Mouse (Mus musculus): ENCODE results near the gene Aftph. TPM values are rescaled to one million over a fixed set of nuclear protein-coding genes. Genes with fewer than 3 reads are reported as not detected.
A peak's percentile ranks its signal among the peaks of the same experiment; 100 is the strongest.

Gene Aftph
- polyA plus RNA-seq, 1 experiment from 2014 or later = 44.8 TPM

- H3K27me3 ChIP-seq (ENCODE audit: control insufficient read depth, insufficient read depth, low read length) = no peaks in the 10 kb centered on the region
- no peaks in the 10 kb centered on the region for H3K36me3 ChIP-seq (ENCODE audit: control insufficient read depth, insufficient read depth, low read length)
- H3K9me3 ChIP-seq (ENCODE audit: control insufficient read depth, low read length) = no peaks in the 10 kb centered on the region
- DNase-seq = peak; percentile 75
- peak; percentile 82 for ATAC-seq (ENCODE audit: low FRiP score, low TSS enrichment)
- WGBS = 1% methylated on average over 11 of the region's 11 CpGs
- peak overlapping the region; percentile 68 for H3K27ac ChIP-seq (replicated peaks; ENCODE audit: low read depth, low read length)
- peak overlapping the region; percentile 28; the same call in 1 of the 2 replicates for H3K9ac ChIP-seq (replicated peaks; ENCODE audit: low read length)
- H3K4me1 ChIP-seq (ENCODE audit: control insufficient read depth, insufficient read depth, low read length) = peaks cover 36% of the 10 kb centered on the region
- no peak overlapping the region for H3K4me3 ChIP-seq (replicated peaks; ENCODE audit: low read depth, low read length)
- peak overlapping the region; percentile 40 for H3K4me2 ChIP-seq (ENCODE audit: low read length)
Measured at GRCm38 (mm10) chr11:20639918-20640447, 101.4 kb downstream of the Aftph start.

DNA sequence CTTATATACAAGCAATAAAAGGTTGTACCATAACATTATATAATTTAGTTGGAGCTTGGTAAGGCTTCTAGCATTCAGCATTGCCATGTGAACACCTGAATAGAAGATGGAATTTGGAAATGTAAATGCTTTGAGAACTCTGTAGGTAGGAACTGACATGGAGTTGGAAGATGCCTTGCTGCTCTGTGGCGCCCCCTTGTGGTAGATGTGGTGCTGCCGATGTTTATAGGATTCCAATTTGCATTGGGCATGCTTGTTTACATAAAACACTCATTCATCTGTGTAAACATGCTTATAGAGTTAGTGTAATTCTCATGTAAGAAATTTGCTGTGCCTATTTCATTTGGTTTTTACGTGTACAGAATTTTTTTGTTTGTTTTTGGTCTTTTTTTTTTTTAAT, 102.5 kb downstream of the Aftph start:
- Histone ChIP-seq H3K9me3 (ENCODE audit: control insufficient read depth, low read length) (no peaks in the 10 kb centered on the region), H3K4me2 (ENCODE audit: low read length) (no peak overlapping the region), H3K27ac (replicated peaks; ENCODE audit: low read depth, low read length) (no peak overlapping the region), H3K4me1 (ENCODE audit: control insufficient read depth, insufficient read depth, low read length) (peaks cover 40% of the 10 kb centered on the region), H3K4me3 (replicated peaks; ENCODE audit: low read depth, low read length) (no peak overlapping the region), H3K27me3 (ENCODE audit: control insufficient read depth, insufficient read depth, low read length) (no peaks in the 10 kb centered on the region), H3K36me3 (ENCODE audit: control insufficient read depth, insufficient read depth, low read length) (no peaks in the 10 kb centered on the region), H3K9ac (replicated peaks; ENCODE audit: low read length) (no peak overlapping the region)
- no peak for ATAC-seq (ENCODE audit: low FRiP score, low TSS enrichment)
- 26% methylated on average over 3 of the region's 3 CpGs for WGBS
- DNase-seq = peak; percentile 82

DNA sequence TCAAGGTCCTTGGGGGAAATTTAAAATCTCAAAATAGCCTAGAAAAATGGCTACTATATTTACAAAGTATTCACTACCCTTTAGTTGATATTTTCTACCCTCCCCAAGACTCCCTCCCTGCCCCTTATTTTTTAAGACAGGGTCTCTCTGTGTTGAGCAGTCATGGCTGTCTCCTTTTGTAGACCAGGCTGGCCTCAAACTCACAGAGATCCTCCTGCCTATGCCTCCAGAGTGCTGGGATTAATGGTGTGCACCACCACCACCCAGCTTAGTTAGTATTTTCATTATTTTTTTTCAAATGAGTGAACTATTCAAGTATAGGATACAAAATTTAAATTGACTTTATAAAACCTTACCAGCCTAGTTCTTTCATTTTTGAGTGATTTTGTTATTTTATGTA, 104.3 kb downstream of the Aftph start:
- ATAC-seq (ENCODE audit: low FRiP score, low TSS enrichment) = no peak
- DNase-seq = no peak
- no peak overlapping the region for H3K4me3 ChIP-seq (replicated peaks; ENCODE audit: low read depth, low read length)
- no peak overlapping the region for H3K9ac ChIP-seq (replicated peaks; ENCODE audit: low read length)
- no peaks in the 10 kb centered on the region for H3K36me3 ChIP-seq (ENCODE audit: control insufficient read depth, insufficient read depth, low read length)
- peaks cover 51% of the 10 kb centered on the region for H3K4me1 ChIP-seq (ENCODE audit: control insufficient read depth, insufficient read depth, low read length)
- H3K27me3 ChIP-seq (ENCODE audit: control insufficient read depth, insufficient read depth, low read length) = no peaks in the 10 kb centered on the region
- H3K9me3 ChIP-seq (ENCODE audit: control insufficient read depth, low read length) = no peaks in the 10 kb centered on the region
- H3K4me2 ChIP-seq (ENCODE audit: low read length) = no peak overlapping the region
- no peak overlapping the region for H3K27ac ChIP-seq (replicated peaks; ENCODE audit: low read depth, low read length)

- H3K4me1 ChIP-seq (ENCODE audit: control insufficient read depth, insufficient read depth, low read length) = peaks cover 51% of the 10 kb centered on the region
- ATAC-seq (ENCODE audit: low FRiP score, low TSS enrichment) (no peak), DNase-seq (no peak)
- H3K27ac ChIP-seq (replicated peaks; ENCODE audit: low read depth, low read length) = no peak overlapping the region
- H3K36me3 ChIP-seq (ENCODE audit: control insufficient read depth, insufficient read depth, low read length) = no peaks in the 10 kb centered on the region
- no peaks in the 10 kb centered on the region for H3K9me3 ChIP-seq (ENCODE audit: control insufficient read depth, low read length)
- H3K9ac ChIP-seq (replicated peaks; ENCODE audit: low read length) = no peak overlapping the region; the same call in 1 of the 2 replicates
- WGBS = 60% methylated on average over 4 of the region's 4 CpGs
- no peak overlapping the region for H3K4me3 ChIP-seq (replicated peaks; ENCODE audit: low read depth, low read length)
- H3K27me3 ChIP-seq (ENCODE audit: control insufficient read depth, insufficient read depth, low read length) = no peaks in the 10 kb centered on the region
- no peak overlapping the region for H3K4me2 ChIP-seq (ENCODE audit: low read length)
Measured at GRCm38 (mm10) chr11:20636114-20636513, 105.3 kb downstream of the Aftph start.

GRCm38 (mm10) chr11:20635646-20636045, 105.7 kb downstream of the Aftph start:
- no peaks in the 10 kb centered on the region for H3K9me3 ChIP-seq (ENCODE audit: control insufficient read depth, low read length)
- no peaks in the 10 kb centered on the region for H3K27me3 ChIP-seq (ENCODE audit: control insufficient read depth, insufficient read depth, low read length)
- DNase-seq (no peak), ATAC-seq (ENCODE audit: low FRiP score, low TSS enrichment) (no peak)
- H3K4me2 ChIP-seq (ENCODE audit: low read length) = peak overlapping the region; percentile 17; the same call in 1 of the 2 replicates
- H3K9ac ChIP-seq (replicated peaks; ENCODE audit: low read length) = 0 out of 2 replicates have a peak overlapping the region, but pooled peaks have one; percentile 7
- no peaks in the 10 kb centered on the region for H3K36me3 ChIP-seq (ENCODE audit: control insufficient read depth, insufficient read depth, low read length)
- WGBS = 24% methylated on average over 6 of the region's 6 CpGs
- no peak overlapping the region for H3K4me3 ChIP-seq (replicated peaks; ENCODE audit: low read depth, low read length)
- H3K27ac ChIP-seq (replicated peaks; ENCODE audit: low read depth, low read length) = no peak overlapping the region
- peaks cover 49% of the 10 kb centered on the region for H3K4me1 ChIP-seq (ENCODE audit: control insufficient read depth, insufficient read depth, low read length)

Other genes starting within 250 kb of the Aftph start
- 22.3 and 29.8 TPM in 2 replicates for gene Sertad2, start 198.3 kb downstream of the Aftph start, polyA plus RNA-seq (2014; fragmentation: Nextera tagmentation; extraction: Ambion mirVana)
- 62.9 and 72.9 TPM in 2 replicates for gene Lgalsl, start 89.5 kb upstream of the Aftph start, polyA plus RNA-seq (2014; fragmentation: Nextera tagmentation; extraction: Ambion mirVana)